Mouse (Mus musculus) spleen, postnatal 36 days (tissue): Measurements from ENCODE around the gene Slc39a11.

Source experiments
- DNase-seq, 2 experiments: peaks; one replicate each; pipeline ENCODE4 v3.0.0; 2022; ENCODE audit warnings: low spot score in 2 of 2, mixed read lengths in 1 of 2

Gene Slc39a11

DNA sequence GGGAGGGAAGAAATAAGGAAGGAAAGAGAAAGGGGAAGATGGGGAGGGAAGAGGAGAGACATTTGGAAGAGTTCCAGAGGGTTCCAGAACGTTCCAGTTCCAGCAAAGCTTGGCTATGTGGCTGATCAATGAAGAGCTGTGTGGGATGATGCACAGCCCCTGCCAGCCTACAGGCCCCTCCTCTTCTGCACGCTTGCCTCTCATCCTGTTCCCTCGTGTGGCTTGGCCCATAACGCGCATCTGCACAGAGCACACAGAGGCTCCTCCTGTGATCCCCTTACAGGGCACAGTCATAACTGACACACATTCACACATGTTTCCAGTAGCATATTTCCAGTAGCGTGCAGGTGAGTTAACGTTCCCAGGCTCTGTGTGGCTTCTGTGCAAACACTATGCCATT is 139.6 kb downstream of the Slc39a11 start:
- DNase-seq, result no peak

DNA sequence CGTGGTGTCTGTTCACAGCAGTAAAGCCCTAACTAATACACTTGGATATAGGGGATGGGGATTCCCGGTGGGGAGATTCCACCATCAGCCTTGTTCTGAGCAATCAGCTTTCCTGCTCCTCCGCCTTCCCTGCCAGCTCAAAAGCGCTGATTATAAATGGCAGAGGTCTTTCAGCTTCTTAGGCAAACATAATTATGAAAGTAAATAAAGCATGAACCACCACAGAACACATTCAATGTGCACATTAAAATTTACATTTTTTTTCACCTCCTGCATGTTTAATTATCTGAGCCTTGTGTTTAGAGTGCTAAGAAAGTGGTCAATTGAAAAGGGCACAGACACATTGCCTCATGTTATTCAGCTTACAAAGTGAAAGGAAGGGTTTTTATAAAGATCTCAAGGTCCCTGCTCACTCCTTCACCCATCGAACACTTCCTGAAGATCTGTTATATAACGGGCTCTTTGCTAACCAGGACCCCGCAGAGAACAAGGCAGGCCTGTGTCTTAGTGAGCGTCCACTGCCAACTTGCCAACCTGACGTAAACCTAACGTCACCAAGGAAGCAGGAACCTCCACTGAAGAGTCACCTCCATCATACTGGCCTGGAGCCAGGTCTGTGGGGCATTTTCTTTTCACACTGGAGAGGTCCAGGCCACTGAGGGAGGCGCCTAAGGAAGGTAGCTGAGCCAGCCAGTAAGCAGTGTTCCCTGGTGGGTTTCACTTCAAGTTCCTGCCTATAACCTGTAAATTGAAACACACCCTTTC is 142.0 kb downstream of the Slc39a11 start:
- DNase-seq, result peak in 1 of 2 experiments; percentile 3

GRCm38 (mm10) chr11:113505551-113506160 is 144.2 kb downstream of the Slc39a11 start:
- DNase-seq, result no peak

GRCm38 (mm10) chr11:113504459-113505062 is 145.3 kb downstream of the Slc39a11 start:
- DNase-seq, result no peak

DNA sequence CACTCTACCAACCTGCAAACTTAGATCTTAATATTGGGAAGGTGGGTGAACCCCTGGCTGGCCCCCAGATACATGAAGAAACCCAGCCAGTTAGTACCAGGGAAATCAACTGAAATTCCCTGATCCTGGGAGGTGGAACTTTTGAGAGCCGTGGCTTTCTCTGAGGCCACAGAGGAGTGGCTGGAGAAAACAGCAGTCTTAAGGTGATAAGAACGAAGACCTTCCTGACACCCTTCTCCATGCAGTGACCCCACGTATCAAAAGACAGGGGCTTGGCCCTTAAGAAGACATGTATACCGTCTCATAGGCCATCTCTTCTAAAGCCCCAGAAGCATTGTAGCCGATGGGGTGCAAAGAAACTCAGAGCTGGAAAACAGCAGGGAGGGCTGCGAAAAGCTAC is 146.9 kb downstream of the Slc39a11 start:
- no peak for DNase-seq

GRCm38 (mm10) chr11:113500631-113501305 is 149.1 kb downstream of the Slc39a11 start:
- no peak for DNase-seq

GRCm38 (mm10) chr11:113498889-113499288 is 151.0 kb downstream of the Slc39a11 start:
- peak; percentile 31 to 41 for DNase-seq

GRCm38 (mm10) chr11:113494021-113494546 is 155.8 kb downstream of the Slc39a11 start:
- no peak for DNase-seq

- DNase-seq, result no peak
Measured at GRCm38 (mm10) chr11:113490530-113491520, 159.1 kb downstream of the Slc39a11 start.

- DNase-seq, result peak in 1 of 2 experiments; percentile 11
Measured at GRCm38 (mm10) chr11:113487603-113488335, 162.1 kb downstream of the Slc39a11 start.

- no peak for DNase-seq
Measured at GRCm38 (mm10) chr11:113484037-113484436, 165.8 kb downstream of the Slc39a11 start.

- no peak for DNase-seq
Measured at GRCm38 (mm10) chr11:113477550-113477949, 172.3 kb downstream of the Slc39a11 start.

- no peak for DNase-seq
Measured at GRCm38 (mm10) chr11:113476720-113477119, 173.2 kb downstream of the Slc39a11 start.

DNA sequence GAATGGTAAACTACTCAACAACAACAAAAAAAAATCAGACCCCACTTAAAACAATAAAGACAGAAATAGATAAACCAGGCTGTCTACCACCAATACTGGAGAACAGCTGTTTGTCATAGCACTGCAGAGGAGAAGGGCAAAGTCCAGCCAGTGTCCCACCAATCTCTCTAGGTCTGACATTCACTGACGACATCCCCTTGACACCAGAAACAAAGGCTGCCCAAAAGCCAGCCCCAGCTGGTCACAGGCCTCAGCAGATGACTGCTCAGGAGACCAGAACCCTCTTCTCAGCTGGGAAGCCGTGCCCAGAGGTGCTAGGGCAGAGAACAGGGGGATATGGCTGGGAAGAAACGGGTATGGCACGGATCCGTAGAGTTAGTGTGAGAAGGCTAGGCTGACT is 174.4 kb downstream of the Slc39a11 start:
- no peak for DNase-seq

DNA sequence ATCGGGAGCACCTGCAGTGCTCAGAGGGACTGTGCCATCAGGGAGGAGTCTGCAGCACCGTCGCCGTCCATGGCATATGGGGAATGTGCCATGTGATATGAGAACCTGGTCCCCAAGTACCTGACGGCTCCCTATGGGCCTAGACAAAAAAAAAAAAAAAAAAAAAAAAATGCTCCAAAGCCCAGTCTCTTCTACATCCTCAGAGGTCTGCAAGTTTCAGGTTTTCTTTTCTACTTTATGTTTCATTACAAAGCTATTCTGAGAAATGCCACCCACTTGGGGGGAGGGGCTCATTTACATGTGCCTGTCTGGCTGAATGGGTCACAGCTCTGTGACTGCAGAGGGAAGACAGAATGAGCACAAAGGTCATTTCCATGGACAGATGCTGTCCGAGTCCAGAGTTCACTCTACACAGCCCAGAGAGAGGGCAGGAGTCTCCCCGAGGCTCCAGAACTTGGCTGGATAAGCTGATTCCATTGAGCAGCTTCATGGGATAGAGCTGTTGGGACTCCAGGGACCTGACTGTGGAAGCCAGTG is 175.8 kb downstream of the Slc39a11 start:
- DNase-seq, result no peak

GRCm38 (mm10) chr11:113471936-113472335 is 177.9 kb downstream of the Slc39a11 start:
- DNase-seq, result no peak

DNA sequence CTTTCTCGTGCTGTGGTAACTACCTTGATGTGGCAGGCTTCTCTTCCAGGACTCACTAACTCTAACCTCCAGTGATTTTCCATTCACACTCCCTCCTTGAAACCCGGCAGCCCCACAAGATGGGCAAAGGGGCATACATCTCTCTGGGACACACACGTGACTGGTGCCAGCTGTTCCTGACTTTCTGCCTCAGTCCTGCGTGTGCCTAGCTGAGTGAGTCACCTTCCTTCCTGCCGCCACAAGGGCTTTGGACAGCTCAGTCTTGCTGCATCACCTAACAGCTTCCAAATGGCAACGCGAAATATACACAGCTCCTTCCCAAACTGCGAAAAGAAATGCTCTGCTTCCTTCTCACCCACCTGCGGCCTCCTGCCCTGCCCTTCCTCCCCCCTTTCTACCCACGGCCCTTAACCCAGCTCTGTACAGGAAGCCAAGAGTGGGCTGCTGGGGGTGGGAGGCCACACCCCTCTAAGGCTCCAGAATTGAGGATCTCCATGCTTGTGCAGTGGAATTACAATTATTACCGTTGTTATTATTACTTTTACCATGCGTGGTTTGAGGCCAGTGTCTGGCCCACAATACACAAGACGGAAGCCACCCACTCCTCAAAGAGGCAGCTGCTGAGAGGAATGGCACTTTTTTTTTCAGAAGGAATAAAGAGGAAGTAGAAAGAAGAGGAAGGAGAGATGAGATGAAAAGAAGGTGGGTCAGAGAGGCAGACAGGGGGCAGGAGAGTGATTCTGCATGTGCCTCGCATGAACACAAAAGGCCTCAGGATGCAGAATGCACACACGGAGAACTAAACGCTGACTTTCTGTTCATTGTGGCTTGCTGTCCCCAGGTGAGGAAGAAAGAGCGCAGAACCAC is 179.7 kb downstream of the Slc39a11 start:
- no peak for DNase-seq

DNA sequence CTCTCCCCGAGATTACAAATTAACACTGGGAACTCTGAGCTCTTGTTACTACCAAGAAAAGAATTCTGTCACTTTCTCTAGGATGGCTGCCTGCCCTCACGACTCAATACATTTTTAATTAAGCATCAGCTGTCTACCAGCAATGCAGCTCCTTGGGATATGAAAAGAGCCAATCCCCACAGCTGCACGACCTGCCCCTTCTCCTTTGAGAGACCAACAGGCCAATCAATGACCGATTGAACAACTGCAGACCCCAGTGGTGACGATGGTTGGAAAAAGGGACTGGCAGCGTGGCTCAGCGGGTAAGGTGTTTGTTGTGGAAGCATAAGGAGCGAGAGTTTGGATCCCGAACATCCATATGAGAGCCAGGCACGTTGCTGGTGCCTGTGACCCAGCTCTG is 181.9 kb downstream of the Slc39a11 start:
- no peak for DNase-seq

GRCm38 (mm10) chr11:113467313-113467811 is 182.5 kb downstream of the Slc39a11 start:
- no peak for DNase-seq
